Mouse (Mus musculus) Patski (cell line): ENCODE data around the gene Prrt4. TPM values are rescaled to one million over a fixed set of nuclear protein-coding genes. Genes with fewer than 3 reads are reported as not detected.
A peak's percentile ranks its signal among the peaks of the same experiment; 100 is the strongest.

Experiments
- ATAC-seq: fragments of 100-300 bp; one replicate; pipeline ENCODE4 v1.8.0; 2021
- CTCF ChIA-PET: fragments of 350-600 bp; sonication (Branson Sonifier 250); formaldehyde crosslinking; loops from one replicate; lab custom pipeline; 2022; ENCODE audit warnings: inconsistent platforms; lab: Charles Lee
- POLR2A ChIA-PET: fragments of 350-600 bp; sonication (Branson Sonifier 250); formaldehyde crosslinking; loops from one replicate; lab custom pipeline; 2022; ENCODE audit warnings: antibody characterized with exemption, inconsistent platforms; lab: Charles Lee
- DNase-seq: peaks from one replicate; pipeline ENCODE4 v3.0.0-alpha.2; 2011; ENCODE audit warnings: low read depth, low spot score
- H3K27me3 ChIP-seq: fragments of 371-371 bp; one replicate; pipeline ENCODE4 v1.5.1; 2021
- CTCF ChIP-seq: fragments of 100-300 bp; IDR thresholded peaks from one replicate; pipeline ENCODE4 v1.5.1; 2021
- in situ Hi-C: fragments of 300-500 bp; cut with MboI; formaldehyde crosslinking; loops from 3 replicates; pipeline ENCODE4 v1.11.1; 2018; ENCODE audit warnings: low pct_unique_long_range_greater_than_20kb, mixed read lengths
- polyA plus RNA-seq: library from polyadenylated mRNA; unstranded; gene quantifications from one replicate; pipeline ENCODE4 v1.2.3, GENCODE M21; 2021

The Prrt4 gene
- polyA plus RNA-seq, 1 experiment from 2014 or later, result 0.06 TPM

DNA sequence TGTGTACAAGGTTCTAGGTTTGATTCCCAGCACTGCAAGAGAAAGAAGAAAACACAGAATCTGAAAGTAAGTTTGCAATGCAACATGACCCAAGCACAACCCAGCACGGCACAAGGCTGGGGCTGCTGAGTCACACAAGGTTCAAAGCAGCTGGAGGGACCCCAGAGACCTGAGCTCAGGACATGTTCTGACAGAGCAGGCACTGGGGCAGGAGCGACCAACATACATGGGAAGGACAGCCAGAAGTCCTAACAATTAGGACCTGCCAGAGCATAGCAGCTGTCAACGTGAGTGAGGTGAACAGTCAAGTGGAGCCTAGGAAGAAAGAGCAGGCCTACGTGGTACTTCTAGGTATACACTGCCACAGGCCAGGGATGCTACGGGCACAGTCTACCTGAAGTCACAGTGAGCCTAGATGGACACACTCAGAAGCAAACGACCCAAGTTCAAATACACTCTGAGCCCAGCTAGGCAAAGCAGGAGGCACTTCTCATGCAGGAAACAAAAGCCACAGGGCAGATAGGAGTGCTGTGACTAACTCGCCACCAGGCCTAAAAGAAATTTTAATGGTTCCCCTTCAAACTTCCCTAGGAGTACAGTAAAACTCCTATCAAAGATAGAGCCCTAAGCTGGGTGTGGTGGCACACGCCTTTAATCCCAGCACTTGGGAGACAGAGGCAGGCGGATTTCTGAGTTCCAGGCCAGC lies 31.0 kb upstream of the Prrt4 start:
- ChIA-PET CTCF (interaction anchor here (0.7 to 1.6 kb wide), 3 partner anchors 10 to 68 kb away, joined by 3 to 5 read pairs (median 3); no protein-coding TSS in a partner anchor), POLR2A (no interaction called here)
- ATAC-seq (no peak), DNase-seq (no peak)
- TF ChIP-seq CTCF, result no peak
- in situ Hi-C loops, result no loop called here
- no peaks in the 10 kb centered on the region for H3K27me3 ChIP-seq

DNA sequence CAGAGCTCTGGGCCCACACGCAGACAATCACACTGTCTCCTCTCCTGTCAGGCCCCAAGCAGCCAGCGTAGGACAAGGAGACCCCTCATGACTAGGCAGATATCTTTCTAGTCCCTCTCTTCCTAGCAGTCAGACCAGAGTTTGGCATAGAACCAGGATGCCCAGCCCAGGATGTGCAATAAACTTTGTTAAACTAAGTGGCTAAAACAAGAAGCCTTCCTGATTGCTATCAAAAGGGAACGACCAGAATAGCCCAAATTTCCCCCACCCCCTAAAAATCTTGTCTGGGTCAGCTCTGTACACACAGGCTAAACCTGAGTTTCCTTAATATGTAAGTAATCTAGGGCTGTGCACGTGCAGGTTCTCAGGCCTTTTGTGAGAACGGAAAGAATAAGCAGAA lies 28.8 kb upstream of the Prrt4 start:
- ATAC-seq, result no peak
- no peak for DNase-seq
- TF ChIP-seq CTCF, result no peak
- H3K27me3 ChIP-seq, result no peaks in the 10 kb centered on the region
- POLR2A ChIA-PET, result no interaction called here
- in situ Hi-C loops, result loop anchor here (5.0 kb wide), 2 partner anchors 34 to 69 kb away; partner anchors contain the start of gene Fam71f2
- CTCF ChIA-PET, result interaction anchor here (1.0 to 1.3 kb wide), 2 partner anchors 30 to 33 kb away, joined by 3 read pairs; no protein-coding TSS in a partner anchor

DNA sequence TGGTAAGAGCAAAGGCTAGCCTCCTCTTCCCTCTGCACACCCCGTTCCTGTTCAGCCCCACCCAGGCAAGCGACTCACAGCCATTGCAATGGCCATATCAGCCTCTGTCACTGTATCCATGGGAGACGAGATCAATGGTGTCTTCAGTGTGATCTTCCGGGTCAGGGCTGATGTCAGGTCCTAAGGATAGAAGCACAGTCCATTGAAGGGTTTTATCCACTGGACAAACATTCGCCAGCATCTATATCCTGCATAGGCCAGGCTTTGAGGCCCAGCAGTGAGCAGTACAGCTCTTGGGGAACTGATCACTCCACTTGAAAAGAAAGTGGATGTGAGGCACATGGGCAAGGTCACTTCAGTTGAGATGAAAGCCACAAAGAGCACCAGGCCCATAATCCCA lies 27.6 kb upstream of the Prrt4 start:
- in situ Hi-C loops, result loop anchor here (5.0 kb wide), 2 partner anchors 35 to 70 kb away; partner anchors contain the start of gene Fam71f2
- H3K27me3 ChIP-seq, result no peaks in the 10 kb centered on the region
- DNase-seq (no peak), ATAC-seq (no peak)
- no peak for TF ChIP-seq CTCF
- ChIA-PET CTCF (interaction anchor here (1.4 to 3.6 kb wide), 2 partner anchors 34 to 72 kb away, joined by 3 to 22 read pairs; no protein-coding TSS in a partner anchor), POLR2A (no interaction called here)

DNA sequence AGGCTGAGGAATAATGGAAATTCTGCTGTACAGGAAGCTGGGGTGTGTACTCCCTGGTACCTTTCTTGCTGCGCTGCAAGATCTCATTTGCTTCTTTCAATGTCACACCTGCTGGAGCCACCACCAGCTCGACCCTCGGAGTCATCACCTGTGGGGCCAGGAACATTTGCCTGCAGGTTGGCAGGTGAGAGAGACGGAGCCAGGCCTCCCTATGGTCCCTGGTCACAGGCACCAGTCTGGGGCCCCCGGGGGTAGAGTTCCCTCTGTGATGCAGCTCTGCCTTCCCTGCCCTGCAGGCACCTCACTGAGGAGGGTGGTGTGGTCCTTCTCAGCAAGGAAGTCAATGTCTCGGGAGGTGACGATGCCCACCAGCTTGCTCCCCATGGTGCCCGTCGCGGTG lies 26.6 kb upstream of the Prrt4 start:
- in situ Hi-C loops, result loop anchor here (5.0 kb wide), 2 partner anchors 36 to 71 kb away; partner anchors contain the start of gene Fam71f2
- H3K27me3 ChIP-seq, result no peaks in the 10 kb centered on the region
- POLR2A ChIA-PET, result no interaction called here
- CTCF ChIA-PET, result interaction anchor here (1.4 to 3.6 kb wide), 2 partner anchors 35 to 73 kb away, joined by 3 to 22 read pairs; no protein-coding TSS in a partner anchor
- TF ChIP-seq CTCF, result no peak
- DNase-seq (no peak), ATAC-seq (no peak)

DNA sequence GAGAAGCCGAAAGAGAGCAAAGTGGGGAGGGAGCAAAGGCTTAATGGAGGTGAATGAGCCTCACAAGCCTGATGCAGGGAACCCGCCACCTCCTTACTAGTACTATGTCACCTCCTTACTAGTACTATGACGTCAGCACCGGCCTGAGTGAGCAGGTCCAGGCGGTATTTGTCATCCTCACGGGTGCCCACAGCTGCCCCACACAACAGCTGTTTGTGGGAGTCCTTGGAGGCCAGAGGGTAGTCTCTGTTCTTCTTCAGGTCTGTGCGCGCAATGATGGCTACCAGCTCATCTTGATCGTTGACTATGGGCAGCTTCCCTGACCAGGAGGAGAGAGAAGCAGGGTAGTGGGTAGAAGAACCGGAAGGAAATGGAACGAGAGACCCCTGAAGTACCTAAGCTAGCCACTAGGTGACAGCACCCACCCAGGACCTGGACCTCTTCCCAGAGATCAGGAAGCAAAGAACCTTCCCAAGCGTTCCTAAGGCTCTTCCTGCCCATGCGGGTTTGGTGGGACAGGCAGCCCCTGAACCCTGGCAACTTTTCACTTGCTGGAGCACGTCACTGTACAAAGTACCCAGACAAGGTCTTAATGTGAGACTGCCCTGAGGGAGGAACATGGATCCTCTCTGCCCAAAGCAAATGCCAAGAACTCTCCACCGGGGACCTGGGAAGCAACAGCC lies 25.7 kb upstream of the Prrt4 start:
- no peaks in the 10 kb centered on the region for H3K27me3 ChIP-seq
- in situ Hi-C loops, result loop anchor here (5.0 kb wide), 3 partner anchors 37 to 72 kb away; partner anchors contain the start of genes Fam71f2 and Rbm28
- POLR2A ChIA-PET, result no interaction called here
- no peak for TF ChIP-seq CTCF
- ATAC-seq (peak; percentile 25), DNase-seq (peak; percentile 38)
- CTCF ChIA-PET, result interaction anchor here (0.9 to 3.6 kb wide), 7 partner anchors 23 to 74 kb away, joined by 3 to 22 read pairs (median 4); partner anchors contain the start of genes Fam71f2 and Rbm28

DNA sequence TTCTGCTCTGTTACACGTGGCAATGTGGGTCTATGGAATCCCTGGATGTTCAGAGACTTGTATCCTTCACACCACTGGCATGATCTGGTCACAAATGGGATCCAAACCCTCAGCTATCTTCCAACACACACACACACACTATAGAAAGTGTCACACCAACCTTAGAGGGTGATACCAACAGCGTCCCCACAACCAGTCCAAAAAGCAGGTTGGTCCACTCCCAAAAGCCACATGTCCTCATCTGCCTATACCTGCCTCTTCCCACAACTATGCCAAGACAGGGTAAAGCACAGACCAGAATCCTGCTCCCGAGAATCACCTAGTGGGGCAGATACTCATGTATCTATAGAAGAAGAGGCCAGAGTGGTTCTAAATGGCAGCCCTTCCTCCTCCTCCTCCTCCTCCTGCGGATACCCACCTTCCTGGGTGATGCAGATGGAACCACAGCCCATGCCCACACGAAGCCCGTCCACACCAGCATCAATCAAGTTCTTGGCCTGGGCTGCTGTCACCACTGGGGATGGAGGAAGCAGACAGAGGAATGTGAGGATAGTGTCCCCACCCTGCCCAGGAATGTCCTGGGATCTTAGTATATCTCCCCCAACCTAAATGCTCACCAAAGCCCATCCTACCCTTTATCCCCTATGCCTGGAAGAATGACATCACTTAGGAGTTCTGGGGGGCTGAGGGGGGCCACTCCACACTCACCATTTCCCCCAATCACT lies 24.6 kb upstream of the Prrt4 start:
- ATAC-seq, result no peak
- no peak for DNase-seq
- H3K27me3 ChIP-seq, result no peaks in the 10 kb centered on the region
- ChIA-PET CTCF (interaction anchor here (0.9 to 3.6 kb wide), 6 partner anchors 24 to 75 kb away, joined by 3 to 22 read pairs (median 4); partner anchors contain the start of genes Fam71f2 and Rbm28), POLR2A (no interaction called here)
- in situ Hi-C loops, result loop anchor here (5.0 kb wide), 1 partner anchor 37 kb away; the partner anchor contains the start of gene Rbm28
- no peak for TF ChIP-seq CTCF

DNA sequence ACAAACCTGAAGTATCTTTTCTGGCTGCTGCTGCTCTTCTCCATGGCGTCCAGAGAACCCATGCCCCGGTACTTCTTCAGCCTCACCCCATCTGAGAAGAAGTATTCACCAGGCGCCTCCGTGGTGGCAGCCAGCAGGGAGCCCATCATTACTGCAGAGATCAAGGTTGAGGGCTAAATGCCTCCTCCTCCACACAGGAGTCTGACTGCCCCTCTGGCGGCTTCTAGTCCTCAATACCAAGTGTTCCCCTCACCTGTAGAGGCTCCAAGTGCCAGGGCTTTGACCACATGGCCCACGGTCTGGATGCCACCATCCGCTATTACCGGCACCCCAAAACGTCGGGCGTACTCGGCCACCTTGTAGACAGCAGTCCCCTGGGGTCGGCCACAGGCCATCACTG lies 23.7 kb upstream of the Prrt4 start:
- DNase-seq, result no peak
- POLR2A ChIA-PET, result no interaction called here

DNA sequence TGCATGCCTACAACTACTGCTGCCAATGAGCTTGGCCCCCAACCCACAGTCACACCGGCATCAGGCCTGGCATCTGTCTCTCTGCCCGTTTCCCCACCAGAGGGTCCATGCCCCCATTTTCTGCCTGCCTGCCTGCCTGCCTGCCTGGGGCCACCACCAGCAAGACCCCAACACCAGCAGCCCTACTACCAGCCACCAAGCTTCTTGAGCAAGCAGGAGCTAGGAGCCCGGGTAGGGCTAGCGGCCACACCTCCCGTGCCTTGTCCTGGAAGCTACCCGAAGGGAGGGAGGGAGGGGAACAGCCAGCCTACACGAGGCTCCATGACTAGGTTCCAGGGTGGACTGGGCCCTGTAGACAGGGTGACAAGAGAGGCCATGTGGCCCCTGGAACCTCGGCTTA lies 22.6 kb upstream of the Prrt4 start:
- TF ChIP-seq CTCF, result no peak
- no peak for DNase-seq
- ChIA-PET CTCF (interaction anchor here (0.9 kb wide), 2 partner anchors 31 to 35 kb away, joined by 3 to 4 read pairs; no protein-coding TSS in a partner anchor), POLR2A (no interaction called here)
- in situ Hi-C loops, result loop anchor here (5.0 kb wide), 1 partner anchor 35 kb away; the partner anchor contains the start of gene Rbm28
- ATAC-seq, result no peak
- H3K27me3 ChIP-seq, result no peaks in the 10 kb centered on the region

More for the DNA sequence above, 23.7 kb upstream of the Prrt4 start:
- CTCF ChIA-PET, result interaction anchor here (1.7 to 3.6 kb wide), 2 partner anchors 35 to 38 kb away, joined by 4 to 22 read pairs; no protein-coding TSS in a partner anchor
- no peaks in the 10 kb centered on the region for H3K27me3 ChIP-seq
- TF ChIP-seq CTCF, result no peak
- no peak for ATAC-seq
- in situ Hi-C loops, result loop anchor here (5.0 kb wide), 1 partner anchor 36 kb away; the partner anchor contains the start of gene Rbm28

DNA sequence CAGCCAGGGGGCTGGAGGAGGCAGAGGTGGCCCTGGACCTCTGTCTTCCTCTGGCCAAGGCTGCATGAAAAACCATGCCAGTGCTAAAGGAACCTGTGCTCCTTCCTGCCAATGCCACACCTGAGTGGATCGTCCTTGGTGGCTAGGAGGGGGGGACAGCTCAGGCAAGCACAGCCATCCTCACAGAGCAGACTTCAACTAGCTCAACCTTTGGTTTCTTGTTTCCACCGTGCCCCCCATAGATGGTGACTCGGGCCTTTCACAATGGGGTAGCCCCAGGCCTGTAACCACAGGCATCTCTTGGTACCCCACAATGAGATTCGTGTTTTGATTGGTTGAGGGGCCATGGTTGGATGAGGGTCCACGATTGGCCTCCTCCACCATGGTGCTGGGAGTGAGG lies 22.0 kb upstream of the Prrt4 start:
- no peaks in the 10 kb centered on the region for H3K27me3 ChIP-seq
- CTCF ChIA-PET, result interaction anchor here (0.9 kb wide), 1 partner anchor 30 kb away, joined by 4 read pairs; no protein-coding TSS in a partner anchor
- no peak for TF ChIP-seq CTCF
- no peak for DNase-seq
- ATAC-seq, result no peak
- POLR2A ChIA-PET, result interaction anchor here (0.6 kb wide), 1 partner anchor 486 kb away, joined by 4 read pairs; no protein-coding TSS in a partner anchor
- in situ Hi-C loops, result loop anchor here (5.0 kb wide), 1 partner anchor 34 kb away; the partner anchor contains the start of gene Rbm28
